Mouse (Mus musculus): Measurements from ENCODE around the gene Eif4e3. TPM values are rescaled to one million over a fixed set of nuclear protein-coding genes. Genes with fewer than 3 reads are reported as not detected.

Eif4e3 gene
- total and polyA plus RNA-seq, 3 experiments: 9.8 to 16.3 (median 11.8) TPM

- in situ Hi-C loops (cut with MboI; ENCODE audit: low pct_ligation_motif_present, low pct_unique_long_range_greater_than_20kb, low sequenced_read_pairs) (no loop called here), dilution Hi-C loops (cut with MboI; ENCODE audit: extremely low pct_ligation_motif_present, extremely low pct_unique_long_range_greater_than_20kb, low sequenced_read_pairs) (no loop called here)
- Histone ChIP-seq H3K36me3 (replicated peaks in 1 of 2; ENCODE audit: control insufficient read depth in 1 of 2, insufficient read depth in 1 of 2, low read length in 1 of 2) (peaks cover 10 to 70% of the 10 kb centered on the region in 2 experiments), H3K4me1 (ENCODE audit: control insufficient read depth in 1 of 2, insufficient read depth in 2 of 2) (peaks cover 0 to 9% of the 10 kb centered on the region in 2 experiments; a peak in 2 of 4 replicates), H3K4me2 (ENCODE audit: insufficient read depth, low read depth, poor library complexity, severe bottlenecking) (no peak overlapping the region), H3K4me3 (replicated peaks in 1 of 3; ENCODE audit: low read depth in 2 of 3, low read length in 2 of 3, poor library complexity in 1 of 3) (no peak overlapping the region), H3K9ac (ENCODE audit: insufficient read depth, low read depth) (no peak overlapping the region), H3K79me2 (replicated peaks; ENCODE audit: control insufficient read depth, extremely low read depth, insufficient read depth, poor library complexity, severe bottlenecking) (no peaks in the 10 kb centered on the region), H3K27ac (ENCODE audit: insufficient read depth, low read depth) (no peak overlapping the region), H3K27me3 (replicated peaks) (no peaks in the 10 kb centered on the region), H3K9me3 (replicated peaks; ENCODE audit: low read length) (no peaks in the 10 kb centered on the region)
- TF ChIP-seq JUN (IDR thresholded peaks at IDR 0.05; ENCODE audit: insufficient read depth, low read depth, low read length) (no peak), UBTF (IDR thresholded peaks at IDR 0.05; ENCODE audit: low read depth, low read length) (no peak), BHLHE40 (IDR thresholded peaks at IDR 0.05; ENCODE audit: low read depth, low read length) (no peak), HCFC1 (IDR thresholded peaks at IDR 0.05; ENCODE audit: low read depth, low read length) (no peak), ZC3H11A (IDR thresholded peaks at IDR 0.05; ENCODE audit: low read depth, low read length) (no peak), MAZ (IDR thresholded peaks at IDR 0.05; ENCODE audit: low read depth, low read length) (no peak)
- no peak for DNase-seq (ENCODE audit: extremely low read depth)
Observed at GRCm38 (mm10) chr6:99636801-99637200, 29.8 kb downstream of the Eif4e3 start.

GRCm38 (mm10) chr6:99636121-99636520, 30.4 kb downstream of the Eif4e3 start:
- Histone ChIP-seq H3K9ac (ENCODE audit: insufficient read depth, low read depth) (no peak overlapping the region), H3K9me3 (replicated peaks; ENCODE audit: low read length) (no peaks in the 10 kb centered on the region), H3K79me2 (replicated peaks; ENCODE audit: control insufficient read depth, extremely low read depth, insufficient read depth, poor library complexity, severe bottlenecking) (no peaks in the 10 kb centered on the region), H3K4me2 (ENCODE audit: insufficient read depth, low read depth, poor library complexity, severe bottlenecking) (no peak overlapping the region), H3K36me3 (replicated peaks in 1 of 2; ENCODE audit: control insufficient read depth in 1 of 2, insufficient read depth in 1 of 2, low read length in 1 of 2) (peaks cover 10 to 75% of the 10 kb centered on the region in 2 experiments), H3K4me1 (ENCODE audit: control insufficient read depth in 1 of 2, insufficient read depth in 2 of 2) (peaks cover 0 to 9% of the 10 kb centered on the region in 2 experiments; a peak in 2 of 4 replicates), H3K27ac (ENCODE audit: insufficient read depth, low read depth) (no peak overlapping the region), H3K4me3 (replicated peaks in 1 of 3; ENCODE audit: low read depth in 2 of 3, low read length in 2 of 3, poor library complexity in 1 of 3) (no peak overlapping the region), H3K27me3 (replicated peaks) (no peaks in the 10 kb centered on the region)
- in situ Hi-C loops (cut with MboI; ENCODE audit: low pct_ligation_motif_present, low pct_unique_long_range_greater_than_20kb, low sequenced_read_pairs): no loop called here
- TF ChIP-seq USF2 (conservative IDR thresholded peaks at IDR 0.05; ENCODE audit: low read depth, low read length): no peak
- no peak for TF ChIP-seq E2F4 (IDR thresholded peaks at IDR 0.05; ENCODE audit: insufficient replicate concordance, low read depth, low read length)
- no peak for TF ChIP-seq TBP (conservative IDR thresholded peaks at IDR 0.05; ENCODE audit: low read depth, low read length)
- TF ChIP-seq JUND (conservative IDR thresholded peaks at IDR 0.05; ENCODE audit: low read depth, low read length): no peak
- TF ChIP-seq BHLHE40 (IDR thresholded peaks at IDR 0.05; ENCODE audit: low read depth, low read length): no peak
- TF ChIP-seq KAT2A (IDR thresholded peaks at IDR 0.05; ENCODE audit: insufficient replicate concordance, low read length): no peak
- TF ChIP-seq MAZ (IDR thresholded peaks at IDR 0.05; ENCODE audit: low read depth, low read length): no peak
- TF ChIP-seq ZC3H11A (IDR thresholded peaks at IDR 0.05; ENCODE audit: low read depth, low read length): no peak
- no peak for TF ChIP-seq MAX (IDR thresholded peaks at IDR 0.05; ENCODE audit: low read length)
- TF ChIP-seq IRF4 (IDR thresholded peaks at IDR 0.05; ENCODE audit: low read depth, low read length): no peak
- no peak for TF ChIP-seq HCFC1 (IDR thresholded peaks at IDR 0.05; ENCODE audit: low read depth, low read length)
- TF ChIP-seq ETS1 (conservative IDR thresholded peaks at IDR 0.05; ENCODE audit: low read depth, low read length): no peak
- no peak for TF ChIP-seq PAX5 (IDR thresholded peaks at IDR 0.05; ENCODE audit: low read length)
- no peak for TF ChIP-seq MYC (IDR thresholded peaks at IDR 0.05; ENCODE audit: low read depth, low read length)
- TF ChIP-seq UBTF (IDR thresholded peaks at IDR 0.05; ENCODE audit: low read depth, low read length): no peak
- no peak for TF ChIP-seq NELFE (IDR thresholded peaks at IDR 0.05; ENCODE audit: low read depth, low read length)
- no peak for TF ChIP-seq MEF2A (IDR thresholded peaks at IDR 0.05; ENCODE audit: borderline replicate concordance, low read depth, low read length)
- dilution Hi-C loops (cut with MboI; ENCODE audit: extremely low pct_ligation_motif_present, extremely low pct_unique_long_range_greater_than_20kb, low sequenced_read_pairs): no loop called here
- no peak for DNase-seq (ENCODE audit: extremely low read depth)
